Mouse (Mus musculus) liver, embryonic 12.5 days (tissue): ENCODE results near the gene 4930432K21Rik. TPM values are rescaled to one million over a fixed set of nuclear protein-coding genes. Genes with fewer than 3 reads are reported as not detected.
A peak's percentile ranks its signal among the peaks of the same experiment; 100 is the strongest.

Experiments used
- ATAC-seq: fragments of 200-750 bp; cut with Nextera tagmentation; 2 replicates; pipeline ENCODE4 v1.8.0; 2017; ENCODE audit warnings: moderate number of reproducible peaks, mild to moderate bottlenecking, moderate library complexity
- H3K27ac ChIP-seq: fragments of 300-500 bp; sonication (generic); 2 replicates; pipeline ENCODE4 v1.5.1; 2016; ENCODE audit warnings: mild to moderate bottlenecking
- H3K27me3 ChIP-seq: fragments of 300-500 bp; sonication (generic); replicated peaks from 2 replicates; pipeline ENCODE4 v1.6.1; 2016; ENCODE audit warnings: mild to moderate bottlenecking, moderate library complexity
- H3K36me3 ChIP-seq: fragments of 300-500 bp; sonication (generic); 2 replicates; pipeline ENCODE4 v1.6.1; 2016; ENCODE audit warnings: mild to moderate bottlenecking, moderate library complexity
- H3K4me1 ChIP-seq: fragments of 300-500 bp; sonication (generic); 2 replicates; pipeline ENCODE4 v1.6.1; 2016
- H3K4me2 ChIP-seq: fragments of 300-500 bp; sonication (generic); 2 replicates; pipeline ENCODE4 v1.6.1; 2016; ENCODE audit warnings: mild to moderate bottlenecking, moderate library complexity
- H3K4me3 ChIP-seq: fragments of 300-500 bp; sonication (generic); 2 replicates; pipeline ENCODE4 v1.5.1; 2016; ENCODE audit warnings: mild to moderate bottlenecking, moderate library complexity
- H3K9ac ChIP-seq: fragments of 300-500 bp; sonication (generic); 2 replicates; pipeline ENCODE4 v1.6.1; 2016; ENCODE audit warnings: mild to moderate bottlenecking, moderate library complexity
- H3K9me3 ChIP-seq: fragments of 300-500 bp; sonication (generic); replicated peaks from 2 replicates; pipeline ENCODE4 v1.6.1; 2016; ENCODE audit warnings: mild to moderate bottlenecking, moderate library complexity
- WGBS: fragments of 180-500 bp; shearing (Covaris S2); methylation state at CpG from one replicate; pipeline ENCODE4 v1.1.7; 2016; ENCODE audit not compliant: insufficient replicate concordance; 5-methylcytosine and 5-hydroxymethylcytosine counted together
- polyA plus RNA-seq: library from polyadenylated mRNA; unstranded; fragments of >200 nt; fragmentation: Nextera tagmentation; extraction: Ambion mirVana; gene quantifications from 2 replicates; pipeline ENCODE4 v1.2.1, GENCODE M21; 2016

The 4930432K21Rik gene
- polyA plus RNA-seq, 1 experiment from 2014 or later = 0.58 TPM

DNA sequence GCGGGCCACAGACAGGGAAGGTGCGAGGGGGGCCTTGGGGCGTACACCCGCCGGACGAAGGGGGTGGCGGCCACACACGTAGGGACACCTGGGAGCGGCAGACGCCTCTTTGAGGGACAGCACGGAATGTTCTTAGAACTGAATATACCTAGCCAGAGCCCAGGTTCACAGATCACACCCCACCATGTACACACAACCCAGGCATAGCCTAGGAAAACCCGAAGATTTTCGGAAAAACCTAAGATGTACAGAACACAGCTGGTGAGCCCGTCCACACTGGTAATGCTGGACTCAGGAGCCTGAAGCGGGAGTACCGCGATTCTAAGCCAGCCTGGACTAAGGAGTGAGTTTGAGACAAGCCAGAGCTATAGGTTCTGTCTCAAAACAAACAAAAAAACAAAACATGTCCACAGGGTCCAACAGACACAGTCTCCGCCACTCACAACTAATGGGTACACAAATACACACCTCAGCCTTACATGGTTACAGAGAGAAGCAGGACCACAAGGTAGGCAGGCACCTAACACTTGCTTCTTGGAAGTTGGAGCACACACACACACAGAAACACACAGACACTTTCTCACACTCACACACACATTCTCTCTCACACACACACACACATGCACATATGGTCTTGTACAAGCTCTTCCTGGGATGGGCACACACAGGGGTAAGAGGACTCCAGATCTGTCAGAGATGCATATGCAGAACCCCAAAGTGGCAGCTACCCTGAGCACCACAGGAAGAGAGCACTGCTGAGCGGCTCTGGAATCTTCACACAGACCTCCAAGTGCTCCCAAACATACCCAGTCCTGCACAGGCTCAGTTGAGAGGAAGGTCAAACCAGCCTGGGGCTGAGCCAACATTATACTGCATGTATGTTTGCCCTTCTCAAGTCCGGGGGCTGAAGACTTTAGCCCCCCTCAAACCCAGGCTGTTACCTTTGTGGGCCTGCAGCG is 36.5 kb downstream of the 4930432K21Rik start:
- ATAC-seq = no peak
- 26% methylated on average over 21 of the region's 21 CpGs for WGBS
- no peaks in the 10 kb centered on the region for H3K9me3 ChIP-seq
- H3K4me3 ChIP-seq = peak overlapping the region; percentile 58
- no peaks in the 10 kb centered on the region for H3K36me3 ChIP-seq
- 0 out of 2 replicates have a peak overlapping the region, but pooled peaks have one; percentile 49 for H3K27ac ChIP-seq
- H3K4me2 ChIP-seq = peak overlapping the region; percentile 73
- peak overlapping the region; percentile 68 for H3K9ac ChIP-seq
- H3K4me1 ChIP-seq = peaks cover 56% of the 10 kb centered on the region
- peaks cover 48% of the 10 kb centered on the region for H3K27me3 ChIP-seq

DNA sequence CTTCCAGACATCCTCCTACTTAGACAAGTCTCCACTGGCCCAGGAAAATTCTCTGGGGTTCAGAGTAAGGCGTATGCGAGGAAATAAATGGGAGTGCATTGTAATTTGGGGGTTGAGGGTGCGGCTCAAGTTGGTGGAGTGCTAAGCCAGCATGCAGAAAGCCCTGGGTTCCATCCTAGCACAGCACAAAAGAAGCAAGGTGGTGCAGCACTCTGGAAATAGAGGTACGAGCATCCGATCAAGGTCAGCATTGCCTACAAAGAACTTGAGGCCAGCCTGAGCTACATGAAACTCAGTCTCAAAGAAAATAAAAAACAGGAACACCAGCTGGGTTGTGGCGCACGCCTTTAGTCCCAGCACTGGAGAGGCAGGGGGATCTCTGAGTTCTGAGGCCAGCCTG is 37.3 kb downstream of the 4930432K21Rik start, which contains the start of gene Nanos3:
Gene Nanos3 (minus strand): TSS at position 101 of the 400 bp plus-strand sequence.
- peak within 1 kb of the TSS; percentile 58 for H3K4me3 ChIP-seq
- H3K27me3 ChIP-seq = peaks cover 48% of the 10 kb centered on the region
- no peaks in the 10 kb centered on the region for H3K9me3 ChIP-seq
- no peak within 1 kb of the TSS for H3K27ac ChIP-seq
- H3K4me1 ChIP-seq = peaks cover 51% of the 10 kb centered on the region
- H3K4me2 ChIP-seq = peak within 1 kb of the TSS; percentile 73
- no peaks in the 10 kb centered on the region for H3K36me3 ChIP-seq
- H3K9ac ChIP-seq = peak within 1 kb of the TSS; percentile 68; the same call in 1 of the 2 replicates
- no peak for ATAC-seq
- 85% methylated on average over 7 of the region's 7 CpGs for WGBS

DNA sequence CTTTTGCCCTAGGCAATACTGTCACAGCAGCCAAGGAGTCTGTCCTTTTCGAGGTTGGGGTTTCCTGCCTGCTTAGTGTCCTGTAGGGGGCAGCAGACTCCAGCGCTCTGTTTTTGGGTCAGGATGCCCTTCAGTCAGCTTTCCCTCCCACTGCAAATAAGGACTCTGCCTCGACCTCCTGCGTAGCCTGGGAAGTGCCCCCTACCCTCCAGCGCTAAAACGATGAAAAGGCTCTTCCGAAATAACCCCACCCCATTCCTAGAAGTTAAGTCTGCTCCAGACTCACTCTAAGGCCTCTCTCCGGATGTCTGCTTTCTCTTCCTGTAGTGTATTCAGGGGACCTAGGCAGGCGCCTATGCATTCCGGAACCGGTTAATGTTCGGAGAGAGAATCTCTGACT is 38.7 kb downstream of the 4930432K21Rik start:
- WGBS = under 1% methylated on average over 12 of the region's 12 CpGs
- H3K36me3 ChIP-seq = no peaks in the 10 kb centered on the region
- H3K27me3 ChIP-seq = peaks cover 43% of the 10 kb centered on the region
- ATAC-seq = peak; percentile 22; the same call in 1 of the 2 replicates
- H3K4me1 ChIP-seq = peaks cover 48% of the 10 kb centered on the region
- no peaks in the 10 kb centered on the region for H3K9me3 ChIP-seq
- peak overlapping the region; percentile 58 for H3K9ac ChIP-seq
- peak overlapping the region; percentile 34; the same call in 1 of the 2 replicates for H3K27ac ChIP-seq
- H3K4me3 ChIP-seq = peak overlapping the region; percentile 52
- peak overlapping the region; percentile 81 for H3K4me2 ChIP-seq

DNA sequence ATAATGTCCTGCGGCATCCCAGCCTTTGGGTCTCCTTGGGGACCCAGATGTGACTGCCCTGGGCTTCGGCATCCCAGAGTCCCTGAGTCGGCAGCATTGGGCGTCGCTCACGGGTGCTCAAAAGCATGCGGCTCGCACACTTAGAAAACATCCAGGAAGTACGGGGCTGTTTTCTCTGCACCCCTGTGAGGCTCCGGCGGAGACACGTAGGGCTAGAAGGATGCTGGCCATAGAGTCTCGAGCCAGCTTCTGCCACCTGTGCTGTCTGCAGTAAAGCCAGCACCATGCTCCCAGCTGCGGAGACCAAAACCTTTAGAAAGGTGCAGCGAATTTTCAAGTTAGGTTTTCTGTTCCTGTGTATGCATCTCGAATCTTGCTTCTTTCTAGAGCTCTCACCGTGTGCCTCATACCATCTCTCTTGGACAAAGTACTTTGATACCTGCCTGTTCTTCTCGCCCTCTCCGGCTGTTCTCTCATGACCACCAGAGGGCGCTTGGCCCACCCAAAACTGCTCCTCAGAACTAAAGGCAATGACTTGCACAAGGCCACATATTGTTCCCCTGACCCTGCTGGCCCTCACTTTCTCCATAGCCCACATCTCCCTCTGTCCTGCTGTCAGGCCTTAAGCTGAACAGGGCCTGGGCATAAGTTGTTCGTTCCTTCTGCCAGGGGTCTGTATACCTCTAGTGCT is 39.4 kb downstream of the 4930432K21Rik start:
- H3K9me3 ChIP-seq = no peaks in the 10 kb centered on the region
- H3K4me2 ChIP-seq = peak overlapping the region; percentile 81
- peak overlapping the region; percentile 34 for H3K27ac ChIP-seq
- peaks cover 38% of the 10 kb centered on the region for H3K27me3 ChIP-seq
- peak overlapping the region; percentile 58 for H3K9ac ChIP-seq
- H3K4me3 ChIP-seq = peak overlapping the region; percentile 52
- H3K4me1 ChIP-seq = peaks cover 52% of the 10 kb centered on the region
- 3% methylated on average over 21 of the region's 21 CpGs for WGBS
- ATAC-seq = peak; percentile 50
- no peaks in the 10 kb centered on the region for H3K36me3 ChIP-seq

DNA sequence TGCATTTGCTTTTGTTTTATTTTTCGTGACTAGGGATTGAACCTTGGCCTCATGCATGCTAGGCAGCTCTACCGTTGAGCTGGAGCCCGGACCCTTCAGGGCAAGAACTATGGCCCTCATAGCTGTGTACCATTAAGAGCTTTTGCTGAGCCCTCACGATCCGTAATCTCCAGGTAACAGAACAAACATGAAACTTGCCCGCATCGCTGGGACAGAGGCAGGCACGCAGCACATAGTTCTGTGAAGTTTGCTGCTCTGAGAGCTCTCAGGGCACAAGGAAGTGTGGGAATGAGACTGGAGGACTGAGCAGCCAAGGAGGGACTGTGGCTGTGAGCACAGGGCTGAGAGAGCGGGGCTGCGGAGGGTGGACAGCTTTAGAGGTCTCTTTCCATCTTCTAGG is 40.8 kb downstream of the 4930432K21Rik start:
- no peak for ATAC-seq

DNA sequence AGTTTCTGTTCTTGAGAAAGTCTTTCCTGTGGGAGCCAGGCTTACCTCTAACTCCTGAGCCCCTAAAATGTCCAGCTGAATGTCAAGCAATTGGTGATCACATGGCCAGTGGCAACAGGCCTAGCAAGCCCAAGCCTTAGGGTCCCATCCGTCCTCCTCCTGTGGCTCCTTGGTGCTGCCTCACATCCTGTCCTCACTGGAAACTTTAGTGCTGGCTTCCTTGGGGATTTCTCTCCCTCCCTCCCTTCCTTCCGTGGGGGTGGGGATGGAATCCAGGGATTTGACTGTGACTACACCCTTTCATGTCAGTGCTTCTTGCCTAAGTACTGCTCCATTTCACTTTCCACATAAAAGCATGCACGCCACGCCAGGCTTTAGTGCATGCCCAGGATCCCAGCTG is 41.8 kb downstream of the 4930432K21Rik start:
- Histone ChIP-seq H3K4me3 (no peak overlapping the region), H3K4me2 (no peak overlapping the region), H3K36me3 (no peaks in the 10 kb centered on the region), H3K9me3 (no peaks in the 10 kb centered on the region), H3K4me1 (peaks cover 46% of the 10 kb centered on the region), H3K9ac (no peak overlapping the region), H3K27me3 (peaks cover 25% of the 10 kb centered on the region), H3K27ac (no peak overlapping the region)
- 64% methylated on average over 4 of the region's 4 CpGs for WGBS
- no peak for ATAC-seq

More for the DNA sequence above, 40.8 kb downstream of the 4930432K21Rik start:
- WGBS = 77% methylated on average over 10 of the region's 10 CpGs
- Histone ChIP-seq H3K4me3 (no peak overlapping the region), H3K27me3 (peaks cover 34% of the 10 kb centered on the region), H3K36me3 (no peaks in the 10 kb centered on the region), H3K9me3 (no peaks in the 10 kb centered on the region), H3K27ac (no peak overlapping the region), H3K4me1 (peaks cover 53% of the 10 kb centered on the region), H3K9ac (no peak overlapping the region), H3K4me2 (no peak overlapping the region)

DNA sequence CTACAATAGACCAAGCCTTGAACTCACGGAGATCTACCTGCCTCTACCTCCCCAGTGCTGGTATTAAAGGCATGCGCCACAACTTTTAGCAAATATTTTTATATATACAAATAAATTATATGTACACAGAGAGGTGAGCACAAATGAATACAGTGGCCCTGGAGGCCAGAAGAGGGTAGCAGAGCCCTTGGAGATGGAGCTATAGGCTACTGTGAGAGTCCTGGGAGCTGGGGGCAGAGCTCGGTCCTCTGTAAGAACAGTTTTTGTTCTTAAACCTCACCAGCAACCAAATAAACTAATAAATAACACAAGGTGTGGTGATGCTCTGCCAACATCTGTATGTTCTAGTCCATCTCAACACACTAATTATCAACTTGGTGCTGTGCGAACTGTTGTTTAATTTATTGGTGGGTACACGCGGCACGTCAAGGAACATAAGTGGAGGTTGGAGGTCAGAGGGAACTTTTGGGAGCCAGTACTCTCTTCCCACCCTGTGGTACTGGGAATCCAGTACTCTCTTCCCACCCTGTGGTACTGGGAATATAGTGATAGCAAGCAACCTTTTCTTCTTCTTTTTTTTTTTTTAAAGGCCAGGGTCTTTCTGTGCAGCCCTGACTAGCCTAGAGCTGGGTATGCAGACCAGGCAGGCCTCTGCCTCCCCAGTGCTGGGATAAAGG is 42.5 kb downstream of the 4930432K21Rik start:
- WGBS = 85% methylated on average over 7 of the region's 7 CpGs
- H3K27me3 ChIP-seq = peaks cover 18% of the 10 kb centered on the region
- no peak for ATAC-seq
- no peaks in the 10 kb centered on the region for H3K36me3 ChIP-seq
- no peak overlapping the region for H3K4me3 ChIP-seq
- peaks cover 46% of the 10 kb centered on the region for H3K4me1 ChIP-seq
- H3K4me2 ChIP-seq = no peak overlapping the region
- peak overlapping the region; percentile 63 for H3K27ac ChIP-seq
- H3K9me3 ChIP-seq = no peaks in the 10 kb centered on the region
- no peak overlapping the region for H3K9ac ChIP-seq

DNA sequence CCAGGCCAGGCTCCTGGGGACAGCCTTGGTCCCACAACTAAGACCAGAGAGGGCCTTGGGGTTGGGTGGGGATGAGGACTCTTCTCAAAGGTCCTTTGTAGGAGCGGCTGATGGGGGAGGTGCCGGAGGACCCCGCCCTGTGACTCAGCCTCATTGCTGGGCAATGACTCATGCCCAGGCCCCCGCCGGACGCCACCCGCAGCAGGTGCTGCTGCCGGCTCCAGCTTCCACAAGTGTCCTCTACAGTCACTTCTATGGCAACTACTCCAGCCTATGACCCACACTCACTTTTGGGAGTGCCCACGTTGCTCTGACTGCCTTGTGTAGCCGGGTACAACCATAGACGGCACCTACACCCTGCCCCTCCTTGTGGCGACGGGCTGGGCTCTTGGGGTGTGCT is 44.2 kb downstream of the 4930432K21Rik start:
- H3K4me3 ChIP-seq = peak overlapping the region; percentile 54
- no peaks in the 10 kb centered on the region for H3K9me3 ChIP-seq
- ATAC-seq = peak; percentile 86
- peak overlapping the region; percentile 73 for H3K9ac ChIP-seq
- H3K4me1 ChIP-seq = peaks cover 41% of the 10 kb centered on the region
- H3K36me3 ChIP-seq = no peaks in the 10 kb centered on the region
- peak overlapping the region; percentile 80 for H3K4me2 ChIP-seq
- peaks cover 11% of the 10 kb centered on the region; the same call in 1 of the 2 replicates for H3K27me3 ChIP-seq
- 17% methylated on average over 13 of the region's 13 CpGs for WGBS
- H3K27ac ChIP-seq = peak overlapping the region; percentile 89

DNA sequence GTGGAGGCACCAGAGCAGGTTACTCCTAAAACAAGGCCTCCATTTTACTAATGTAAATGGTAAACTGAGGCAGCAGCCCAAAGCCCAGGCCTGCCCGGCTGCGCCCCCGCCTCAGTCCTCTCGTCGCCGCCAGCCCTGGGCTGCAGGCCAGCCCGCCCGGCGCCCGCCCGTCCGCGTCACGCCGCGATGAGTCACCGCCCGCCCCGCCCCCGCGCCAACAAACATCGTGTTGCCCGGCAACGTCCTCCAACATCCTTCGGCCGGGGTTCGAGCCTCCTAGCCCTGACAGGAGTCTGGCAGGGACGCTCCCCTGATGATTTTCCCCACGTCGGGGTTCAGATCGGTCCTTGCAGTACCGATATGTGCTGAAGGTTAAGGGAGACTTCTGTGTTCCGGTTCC is 44.7 kb downstream of the 4930432K21Rik start:
- Histone ChIP-seq H3K9me3 (no peaks in the 10 kb centered on the region), H3K4me1 (peaks cover 42% of the 10 kb centered on the region), H3K4me3 (peak overlapping the region; percentile 54), H3K9ac (peak overlapping the region; percentile 73), H3K27ac (peak overlapping the region; percentile 89), H3K4me2 (peak overlapping the region; percentile 80), H3K27me3 (peaks cover 11% of the 10 kb centered on the region; the same call in 1 of the 2 replicates), H3K36me3 (no peaks in the 10 kb centered on the region)
- peak; percentile 74 for ATAC-seq
- 4% methylated on average over 33 of the region's 33 CpGs for WGBS

DNA sequence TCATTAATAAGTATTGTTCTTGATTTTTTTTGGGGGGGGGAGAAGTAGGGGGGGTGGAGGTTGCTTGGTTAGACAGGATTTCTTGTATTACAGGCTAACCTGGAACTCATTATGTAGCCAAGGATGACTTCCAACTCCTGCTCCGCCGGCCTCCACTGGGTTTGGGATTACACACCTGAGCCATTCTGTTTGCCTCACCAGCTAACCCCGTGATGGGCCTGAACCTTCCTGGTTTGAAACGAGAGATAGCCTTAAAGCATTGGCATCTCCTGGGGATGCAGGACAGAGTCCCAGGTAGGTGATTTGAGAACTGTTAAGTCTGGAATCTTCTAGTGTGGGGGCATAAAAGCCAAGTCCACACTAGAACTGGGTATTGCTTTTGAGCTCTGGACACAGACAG is 45.3 kb downstream of the 4930432K21Rik start:
- H3K27me3 ChIP-seq = peaks cover 11% of the 10 kb centered on the region; the same call in 1 of the 2 replicates
- ATAC-seq = no peak
- 70% methylated on average over 4 of the region's 4 CpGs for WGBS
- H3K36me3 ChIP-seq = no peaks in the 10 kb centered on the region
- H3K27ac ChIP-seq = peak overlapping the region; percentile 40; the same call in 1 of the 2 replicates
- H3K9ac ChIP-seq = no peak overlapping the region
- peaks cover 45% of the 10 kb centered on the region for H3K4me1 ChIP-seq
- H3K4me3 ChIP-seq = no peak overlapping the region
- H3K4me2 ChIP-seq = peak overlapping the region; percentile 80
- no peaks in the 10 kb centered on the region for H3K9me3 ChIP-seq

DNA sequence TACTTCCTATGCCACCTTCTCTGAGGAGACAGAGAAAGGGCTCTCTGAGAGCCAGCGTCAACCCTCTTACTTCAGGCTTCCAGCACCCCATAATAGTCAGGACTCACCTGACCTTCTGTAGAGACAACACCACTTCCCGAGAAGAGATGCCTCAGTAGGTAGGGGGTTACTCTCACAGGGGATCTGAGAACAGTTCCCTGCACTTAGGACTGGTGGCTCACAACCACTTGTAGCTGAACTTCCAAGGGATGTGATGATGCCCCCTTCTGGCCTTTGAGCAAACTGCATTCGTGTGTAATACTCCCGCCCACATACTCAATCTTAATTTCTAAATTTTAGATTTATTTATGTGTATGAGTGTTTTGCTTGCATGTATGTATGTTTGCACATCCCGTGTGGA is 45.7 kb downstream of the 4930432K21Rik start:
- H3K4me3 ChIP-seq = no peak overlapping the region
- no peaks in the 10 kb centered on the region for H3K36me3 ChIP-seq
- H3K9me3 ChIP-seq = no peaks in the 10 kb centered on the region
- peaks cover 49% of the 10 kb centered on the region for H3K4me1 ChIP-seq
- H3K4me2 ChIP-seq = no peak overlapping the region
- H3K9ac ChIP-seq = no peak overlapping the region
- H3K27ac ChIP-seq = 0 out of 2 replicates have a peak overlapping the region, but pooled peaks have one; percentile 40
- peaks cover 11% of the 10 kb centered on the region; the same call in 1 of the 2 replicates for H3K27me3 ChIP-seq
- WGBS = 67% methylated on average over 5 of the region's 5 CpGs
- ATAC-seq = no peak
